Mouse (Mus musculus) T-helper 1 cell (primary cell): Measurements from ENCODE around the gene Cdca3.

Experiments
- in situ Hi-C: fragments of 300-600 bp; cut with MboI, MseI; formaldehyde crosslinking; loops from one replicate; pipeline ENCODE4 v1.15.1; 2025; ENCODE audit warnings: high pct_unique_total_duplicates

Gene Cdca3

DNA sequence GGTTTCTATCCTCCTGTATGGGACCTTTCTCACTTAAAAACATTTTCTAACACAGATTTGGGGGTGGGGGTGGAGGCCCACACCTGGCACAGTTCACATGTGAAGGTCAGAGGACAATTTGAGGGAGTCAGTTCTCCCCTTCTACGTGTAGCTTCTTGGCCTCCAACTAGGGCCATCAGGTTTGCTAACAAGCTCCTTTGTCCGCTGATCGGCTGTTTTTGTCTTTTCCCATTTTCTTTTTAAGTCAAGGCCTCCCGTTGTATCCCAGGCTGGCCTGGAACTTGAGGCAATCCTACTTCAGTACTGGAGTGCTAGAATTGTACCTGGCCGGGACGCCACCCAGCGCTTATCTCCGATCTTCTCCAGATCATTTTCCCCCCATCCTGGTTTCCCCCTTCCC is 2.3 kb downstream of the Cdca3 start:
- in situ Hi-C loops = no loop called here

DNA sequence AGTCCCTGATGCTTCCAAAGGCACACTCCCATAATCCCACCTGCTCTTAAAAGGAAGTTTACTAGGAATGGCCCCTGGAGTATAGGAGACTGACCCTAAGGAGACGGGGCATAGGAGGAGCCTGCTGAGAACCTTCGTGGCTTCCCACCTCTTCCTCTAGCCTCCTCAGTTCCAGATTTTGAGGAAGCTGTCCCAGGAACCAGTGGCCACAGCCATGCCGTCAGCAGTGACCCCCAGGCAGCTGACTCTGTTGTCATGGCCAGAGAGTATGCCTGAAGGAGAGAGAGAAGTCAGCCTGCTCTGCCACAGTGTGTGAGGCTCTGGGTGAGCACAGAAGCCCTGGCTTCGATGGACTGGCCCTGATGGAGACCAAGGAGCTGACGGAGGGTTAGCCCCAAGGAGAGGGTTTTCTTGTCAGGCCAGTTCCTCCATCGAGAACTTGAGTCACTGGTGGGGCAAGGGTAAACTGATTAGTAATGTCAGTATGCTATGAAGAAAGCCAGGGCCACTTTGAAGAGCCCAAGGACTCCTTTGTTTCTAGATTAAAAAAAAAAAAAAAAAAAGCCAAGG is 5.2 kb downstream of the Cdca3 start:
- in situ Hi-C loops = no loop called here

DNA sequence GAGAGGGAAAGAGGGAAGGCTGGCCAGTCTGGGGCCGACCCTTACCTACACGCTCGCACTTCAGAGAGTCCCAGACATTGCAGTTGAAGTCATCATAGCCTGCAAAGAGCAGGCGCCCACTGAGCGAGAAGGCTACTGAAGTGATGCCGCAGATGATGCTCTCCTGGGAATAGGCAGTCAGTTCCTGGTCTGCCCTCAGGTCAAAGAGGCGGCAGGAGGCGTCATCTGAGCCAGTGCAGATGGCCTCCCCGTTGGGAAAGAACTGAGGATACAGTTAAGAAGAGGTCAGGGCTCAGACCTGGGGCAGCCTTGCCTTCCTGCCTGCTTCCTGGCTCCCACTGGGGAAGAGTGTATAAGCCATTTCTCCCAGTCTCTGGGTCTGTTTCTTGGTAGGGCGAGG is 6.2 kb downstream of the Cdca3 start:
- in situ Hi-C loops = no loop called here

DNA sequence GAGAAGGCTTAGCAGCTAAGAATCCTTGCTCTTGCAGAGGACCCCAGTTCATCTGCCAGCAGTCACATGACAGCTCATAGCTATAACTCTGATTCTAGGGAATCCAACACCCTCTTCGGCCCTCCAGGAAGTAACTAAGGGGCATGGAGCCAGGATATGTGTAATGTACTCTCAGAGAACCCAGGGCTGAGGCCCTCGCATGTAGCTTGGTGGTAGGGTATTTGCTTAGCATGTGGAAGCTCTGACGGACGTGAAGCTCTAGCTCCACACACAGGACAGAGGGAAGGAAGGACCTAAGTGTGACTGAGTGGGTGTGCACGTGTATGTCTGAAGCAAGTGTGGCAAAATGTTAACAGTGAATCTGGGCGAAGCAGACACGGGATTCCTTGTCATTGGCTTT is 7.1 kb downstream of the Cdca3 start:
- in situ Hi-C loops = no loop called here

DNA sequence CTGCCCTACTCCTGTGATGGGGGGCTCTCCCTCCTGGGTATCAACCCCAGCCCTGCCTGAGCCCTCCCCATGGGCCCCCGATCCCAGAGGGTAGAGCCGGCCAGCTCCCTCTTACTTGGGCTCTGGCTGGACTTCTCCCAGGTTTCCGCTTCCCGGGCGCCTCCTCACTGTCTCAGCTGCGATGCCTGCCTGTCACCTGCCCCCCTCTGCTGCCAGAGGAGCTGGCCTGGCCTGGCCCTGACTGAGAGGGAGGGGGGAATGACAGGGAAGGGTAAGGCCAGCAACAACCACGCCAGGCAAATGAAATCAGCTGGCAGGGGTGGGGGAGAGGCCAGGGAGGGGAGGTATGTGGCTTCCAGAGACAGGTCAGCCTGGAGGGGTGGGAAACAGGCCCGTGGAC is 10.5 kb downstream of the Cdca3 start:
- in situ Hi-C loops = no loop called here

DNA sequence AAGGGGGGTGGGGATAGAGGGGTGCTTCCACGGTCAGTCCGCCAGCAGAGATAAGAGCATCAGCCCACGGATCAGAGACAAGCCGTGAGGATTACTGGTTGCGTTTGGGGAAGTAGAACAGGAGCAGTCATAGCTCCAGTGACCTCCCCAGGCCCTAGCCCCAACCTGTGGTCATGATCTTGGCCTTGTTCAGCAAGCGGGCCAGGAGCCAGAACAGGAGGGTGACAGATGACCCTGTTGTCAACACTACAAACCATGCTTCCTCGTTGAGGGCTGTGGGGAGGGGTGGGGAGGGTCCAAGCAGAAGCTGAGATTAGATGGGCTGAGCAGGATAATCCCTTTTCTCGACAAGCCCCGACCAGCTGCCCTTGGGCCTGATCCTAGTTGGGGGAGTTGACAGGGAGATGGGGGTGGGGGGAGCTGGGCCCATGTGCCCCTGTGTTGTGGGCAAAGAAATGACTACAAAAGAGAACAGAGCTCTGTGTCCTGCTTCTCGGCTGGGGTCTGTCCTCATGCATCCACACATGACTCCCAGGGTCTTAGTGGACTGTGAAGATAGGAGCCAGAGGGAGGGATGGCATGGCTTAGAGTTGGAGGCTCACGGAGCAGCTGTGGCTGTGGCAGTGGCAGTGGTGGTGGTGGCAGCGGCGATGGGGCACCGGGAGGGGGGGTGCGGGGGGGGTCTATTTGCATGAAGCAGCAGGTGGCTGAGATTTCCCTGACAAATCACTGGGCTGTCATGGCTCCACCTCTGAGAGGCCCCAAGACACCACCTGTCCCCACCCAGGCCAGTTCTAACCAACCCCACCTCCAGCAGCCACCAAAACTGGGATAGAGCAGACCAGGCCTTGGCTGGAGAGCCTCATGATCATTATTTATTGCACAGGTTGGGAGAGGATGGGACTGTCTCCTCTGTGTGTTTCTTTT is 11.2 kb downstream of the Cdca3 start, which contains the start of gene Gnb3:
Gene Gnb3 (minus strand): TSS at position 35 of the 927 bp plus-strand sequence.
- in situ Hi-C loops = no loop called here

DNA sequence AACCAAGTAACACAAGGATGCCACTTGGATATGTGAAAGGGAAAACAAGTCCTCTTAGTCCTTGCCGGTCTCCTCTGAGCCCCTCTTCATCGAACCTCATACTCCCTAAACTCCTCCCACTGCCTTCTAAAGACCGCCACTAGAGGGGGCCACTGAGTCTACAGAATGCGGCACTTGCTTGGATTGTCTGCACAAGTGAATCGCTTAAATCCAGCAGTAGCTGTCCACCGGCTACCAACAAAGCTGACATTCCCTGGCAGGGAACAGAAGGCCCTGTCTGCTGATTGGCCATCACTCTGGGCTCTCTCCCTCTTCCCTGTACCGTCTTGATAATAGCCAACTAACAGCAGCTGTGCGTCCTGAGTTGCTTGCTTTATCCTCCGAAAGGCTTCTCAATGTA is 18.0 kb downstream of the Cdca3 start:
- in situ Hi-C loops = no loop called here

DNA sequence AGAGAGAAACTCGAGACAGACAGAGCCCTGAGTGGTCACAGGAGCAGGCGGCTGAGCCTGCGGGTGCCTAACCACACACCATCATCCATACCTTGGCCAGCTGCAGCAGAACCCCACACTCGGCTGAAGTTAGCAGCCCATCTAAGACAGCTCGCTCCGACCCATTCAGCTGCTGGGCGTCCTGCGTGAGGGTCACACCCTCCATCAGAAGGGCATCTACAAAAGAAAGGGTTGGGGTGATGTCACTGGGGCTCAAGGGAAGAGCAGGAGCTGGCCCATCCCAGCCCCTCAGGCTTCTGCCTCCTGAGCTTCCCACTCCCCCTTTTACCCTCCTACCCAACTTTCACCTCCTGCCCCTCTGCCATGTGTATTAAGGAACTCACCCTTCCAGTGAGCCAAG is 21.2 kb downstream of the Cdca3 start:
- in situ Hi-C loops = no loop called here

DNA sequence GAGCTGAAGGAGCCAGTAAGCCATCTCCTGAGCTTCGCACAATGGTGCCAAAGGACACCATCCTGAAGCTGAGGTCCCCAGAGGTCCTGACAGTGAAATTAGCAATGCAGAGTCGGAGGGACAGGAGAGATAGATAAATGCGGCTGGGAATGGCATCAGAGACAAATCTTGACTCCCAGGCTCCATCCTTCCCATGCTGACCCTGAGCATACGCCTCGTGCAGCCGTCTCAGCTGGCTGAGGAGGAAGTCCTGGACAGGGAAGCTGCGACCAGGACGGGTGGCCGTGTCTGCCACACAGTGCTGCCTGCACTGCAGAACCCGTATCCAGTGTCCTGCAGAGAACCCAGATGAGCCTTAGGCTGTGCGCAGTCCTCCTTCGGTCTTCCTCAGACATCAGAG is 25.3 kb downstream of the Cdca3 start:
- in situ Hi-C loops = no loop called here

DNA sequence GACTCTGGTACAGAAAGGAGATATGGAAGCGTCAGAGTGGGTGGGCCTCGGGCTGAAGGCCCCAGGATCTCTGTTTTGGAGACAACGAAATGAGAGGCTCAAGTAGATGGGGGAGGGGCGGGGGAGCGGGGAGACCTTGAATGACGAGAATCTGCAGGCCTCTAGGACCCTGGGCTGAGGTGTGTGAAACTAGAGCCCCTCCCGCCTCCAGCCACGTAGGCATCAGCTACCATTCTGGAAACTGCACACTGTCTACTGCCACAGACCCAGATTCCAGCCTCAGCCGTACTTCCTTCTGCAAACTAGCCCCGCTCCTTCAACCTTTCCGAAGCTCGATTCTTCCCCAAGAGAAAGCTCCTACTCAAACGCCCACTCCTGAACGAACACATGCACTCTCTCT is 27.0 kb downstream of the Cdca3 start:
- in situ Hi-C loops = no loop called here

DNA sequence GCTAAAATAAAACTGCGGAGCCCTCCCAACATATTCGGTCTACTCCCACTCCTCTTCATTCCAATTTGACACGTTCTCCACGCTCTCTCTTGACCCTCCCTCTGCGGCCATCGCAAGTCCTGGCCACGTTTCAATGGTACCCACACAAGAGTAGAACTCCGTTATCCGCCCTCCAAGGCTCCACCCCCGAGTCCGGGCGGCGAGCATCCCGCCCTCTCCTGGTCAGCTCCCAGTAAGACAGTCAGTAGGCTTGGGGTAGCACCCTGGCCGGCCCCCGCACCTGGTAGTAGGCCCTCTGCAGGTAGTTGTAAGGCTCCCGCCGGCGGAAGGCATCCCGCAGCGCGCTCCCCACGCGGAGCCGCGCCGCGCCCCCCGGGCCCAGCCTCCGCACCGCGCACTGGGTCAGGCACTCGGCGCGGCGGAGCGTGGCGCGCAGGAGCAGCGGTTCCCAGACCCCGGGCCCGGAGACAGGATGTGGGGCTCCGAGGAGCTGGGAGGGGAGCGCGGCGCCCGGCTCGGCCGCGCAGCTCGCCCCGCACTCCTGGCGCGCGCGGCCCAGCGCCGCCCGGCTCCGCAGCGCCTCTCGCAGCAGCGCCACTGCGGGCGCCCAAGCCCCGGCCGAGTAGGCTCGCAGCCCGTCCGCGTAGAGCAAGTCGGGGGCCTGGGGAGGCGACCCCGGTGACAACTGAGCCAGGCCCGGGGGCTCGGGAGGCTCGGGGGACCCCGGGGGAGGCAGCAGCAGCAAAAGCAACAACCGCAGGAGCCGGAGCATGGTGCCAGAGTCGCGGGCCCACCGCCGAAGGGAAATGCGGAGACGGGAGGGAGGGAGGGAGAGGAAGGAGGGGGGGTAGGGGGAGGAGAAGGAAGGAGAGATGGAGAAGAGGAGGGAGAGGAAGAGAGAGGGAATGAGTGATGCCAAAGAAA is 27.8 kb downstream of the Cdca3 start, which contains the start of gene P3h3:
Gene P3h3 (minus strand): TSS at position 837 of the 924 bp plus-strand sequence.
- in situ Hi-C loops = no loop called here

DNA sequence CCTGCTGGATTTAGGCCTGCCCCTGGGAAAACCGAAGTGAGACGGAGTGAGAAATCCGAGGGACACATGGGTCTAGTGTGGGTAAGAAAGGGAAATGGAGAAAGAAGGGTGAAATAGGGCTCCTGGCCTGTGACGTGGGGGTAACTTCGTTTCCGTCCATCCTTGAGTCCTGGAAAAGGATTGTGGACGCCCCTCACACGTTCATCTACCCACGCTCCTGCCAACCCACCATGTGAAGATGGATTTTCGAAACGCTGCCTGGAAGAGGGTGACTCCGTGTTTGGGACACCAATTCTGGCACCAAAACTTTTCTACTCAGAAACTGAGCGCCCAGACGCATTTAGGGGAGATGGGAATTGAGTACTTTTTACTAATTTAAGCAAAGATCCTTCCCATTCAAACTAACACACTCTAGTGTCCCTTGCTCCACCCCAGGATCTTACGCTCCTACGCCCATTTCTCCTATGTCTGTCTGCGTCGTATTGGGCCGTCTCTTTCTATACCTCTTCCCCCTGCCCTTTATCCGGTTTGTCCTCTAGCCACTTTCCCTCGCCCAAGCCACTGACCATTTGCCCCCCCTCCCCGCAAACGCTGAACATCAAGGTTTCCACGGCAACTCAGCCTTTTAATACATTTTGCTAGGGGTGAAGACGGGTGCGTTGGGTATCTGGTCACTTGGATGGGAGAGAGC is 28.6 kb downstream of the Cdca3 start:
- in situ Hi-C loops = no loop called here

DNA sequence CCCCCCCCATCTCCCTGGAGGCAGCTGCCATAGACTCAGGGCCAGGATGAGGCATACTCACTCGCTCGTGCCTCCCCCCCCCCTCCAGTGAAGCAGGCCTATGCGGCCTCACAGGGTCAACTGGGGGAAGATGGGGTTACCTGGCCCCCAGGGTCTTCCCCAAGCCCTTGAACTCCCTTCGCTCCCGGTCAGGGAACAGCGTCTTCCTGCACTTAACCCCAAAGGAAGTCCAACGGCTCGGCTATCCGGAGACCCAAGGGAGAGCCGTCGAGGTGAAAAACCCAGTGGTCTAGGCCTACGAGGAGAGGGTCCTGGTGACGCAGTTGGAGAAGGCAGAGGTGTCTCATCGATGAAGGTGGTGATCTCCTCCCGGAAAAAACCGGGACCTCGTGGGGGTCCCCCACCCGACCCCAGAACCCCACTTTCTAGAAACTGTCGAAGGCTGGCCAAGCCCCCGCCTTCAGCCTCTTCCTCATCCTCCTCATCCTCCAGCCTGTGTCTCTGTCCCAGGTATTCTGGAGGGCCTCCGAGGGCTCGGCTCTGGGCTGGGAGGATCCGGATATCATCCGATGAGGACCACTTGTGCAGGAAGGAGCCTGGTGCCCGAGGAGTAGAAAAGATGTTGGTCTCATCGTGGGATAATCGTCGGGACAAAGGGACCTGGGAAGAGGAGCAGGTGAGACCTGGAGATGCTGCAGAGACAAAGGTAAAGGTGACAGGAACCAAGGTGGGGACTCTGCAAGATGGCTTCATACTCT is 29.4 kb downstream of the Cdca3 start:
- in situ Hi-C loops = no loop called here

DNA sequence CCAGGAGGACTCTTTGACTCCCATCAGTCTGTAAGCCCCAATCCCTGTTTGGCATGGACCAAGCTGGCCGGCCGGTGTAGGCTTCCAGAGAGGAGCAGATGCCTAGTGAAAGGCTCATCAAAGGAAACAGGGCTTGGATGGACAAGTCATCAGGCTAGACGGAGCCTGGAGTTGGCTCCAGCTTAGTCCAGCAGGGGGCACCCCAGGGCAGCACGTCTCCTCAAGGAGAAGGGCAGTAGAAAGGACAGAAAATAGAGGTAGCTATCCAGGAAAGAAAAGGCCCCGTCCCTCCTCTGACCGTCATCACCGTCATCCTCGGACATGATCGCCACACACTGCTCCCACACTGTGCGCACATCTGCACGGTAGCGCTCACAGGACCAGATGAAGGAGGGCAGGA is 30.4 kb downstream of the Cdca3 start:
- in situ Hi-C loops = loop anchor here (10.0 kb wide), 1 partner anchor 75 kb away; the partner anchor contains the start of gene Mlf2

DNA sequence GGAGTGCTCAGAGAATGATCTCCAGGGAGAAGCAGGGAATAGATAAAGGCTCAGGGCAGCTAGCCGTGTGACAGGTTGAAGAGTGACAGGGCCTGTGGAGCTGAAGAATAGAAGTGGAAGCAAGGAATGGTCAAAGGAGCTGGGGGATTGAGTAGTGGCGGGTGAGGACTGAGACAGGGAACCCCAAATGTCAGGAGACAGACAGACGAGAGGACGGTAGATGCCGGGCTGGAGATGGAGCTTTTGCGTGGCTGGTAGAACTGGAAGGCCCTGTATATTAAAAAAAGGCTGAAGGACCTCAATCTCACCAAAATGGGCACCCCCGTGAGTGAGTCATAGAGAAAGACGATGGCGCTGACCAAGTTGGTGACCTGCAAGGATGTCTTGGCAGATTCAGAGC is 31.2 kb downstream of the Cdca3 start:
- in situ Hi-C loops = loop anchor here (10.0 kb wide), 1 partner anchor 74 kb away; the partner anchor contains the start of gene Mlf2

DNA sequence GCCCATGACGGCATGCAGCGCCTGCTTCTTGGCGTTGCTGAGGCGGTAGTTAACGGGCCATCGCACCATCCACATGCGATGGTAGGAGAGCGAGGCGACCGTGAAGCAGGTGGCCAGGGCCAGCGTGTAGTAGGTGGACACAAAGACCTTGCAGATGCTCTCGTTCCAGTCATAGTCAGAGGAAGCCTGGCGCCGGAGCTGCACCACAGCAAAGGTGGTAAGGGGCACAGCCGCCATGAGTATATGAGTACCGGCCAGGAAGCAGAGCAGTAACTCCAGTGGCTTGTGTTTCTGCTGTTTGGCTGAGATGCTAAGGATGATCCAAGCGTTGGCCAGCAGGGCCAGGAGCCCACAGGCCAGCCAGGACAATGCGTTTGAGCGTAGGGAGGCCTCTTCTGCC is 31.9 kb downstream of the Cdca3 start:
- in situ Hi-C loops = loop anchor here (10.0 kb wide), 1 partner anchor 74 kb away; the partner anchor contains the start of gene Mlf2

DNA sequence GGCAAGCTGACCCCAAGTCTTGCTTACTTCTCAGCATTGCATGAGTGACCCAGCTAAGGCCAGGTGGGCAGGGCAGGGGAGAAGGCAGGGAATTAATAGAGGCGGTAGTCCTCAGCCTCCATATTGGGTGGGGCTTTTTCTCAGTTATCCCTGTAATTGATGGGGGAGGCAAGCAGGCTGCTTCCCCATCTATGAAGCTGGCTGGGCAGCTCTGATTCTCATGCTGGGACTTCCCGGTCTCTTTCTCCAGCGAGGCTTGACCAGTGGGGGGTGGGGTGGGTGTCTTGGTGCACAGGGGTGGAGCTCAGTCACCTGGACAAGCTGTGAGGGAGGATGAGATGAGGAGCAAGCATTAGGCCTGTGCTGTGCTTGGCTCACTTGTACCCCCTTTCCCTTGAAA is 32.5 kb downstream of the Cdca3 start:
- in situ Hi-C loops = loop anchor here (10.0 kb wide), 1 partner anchor 73 kb away; the partner anchor contains the start of gene Mlf2

DNA sequence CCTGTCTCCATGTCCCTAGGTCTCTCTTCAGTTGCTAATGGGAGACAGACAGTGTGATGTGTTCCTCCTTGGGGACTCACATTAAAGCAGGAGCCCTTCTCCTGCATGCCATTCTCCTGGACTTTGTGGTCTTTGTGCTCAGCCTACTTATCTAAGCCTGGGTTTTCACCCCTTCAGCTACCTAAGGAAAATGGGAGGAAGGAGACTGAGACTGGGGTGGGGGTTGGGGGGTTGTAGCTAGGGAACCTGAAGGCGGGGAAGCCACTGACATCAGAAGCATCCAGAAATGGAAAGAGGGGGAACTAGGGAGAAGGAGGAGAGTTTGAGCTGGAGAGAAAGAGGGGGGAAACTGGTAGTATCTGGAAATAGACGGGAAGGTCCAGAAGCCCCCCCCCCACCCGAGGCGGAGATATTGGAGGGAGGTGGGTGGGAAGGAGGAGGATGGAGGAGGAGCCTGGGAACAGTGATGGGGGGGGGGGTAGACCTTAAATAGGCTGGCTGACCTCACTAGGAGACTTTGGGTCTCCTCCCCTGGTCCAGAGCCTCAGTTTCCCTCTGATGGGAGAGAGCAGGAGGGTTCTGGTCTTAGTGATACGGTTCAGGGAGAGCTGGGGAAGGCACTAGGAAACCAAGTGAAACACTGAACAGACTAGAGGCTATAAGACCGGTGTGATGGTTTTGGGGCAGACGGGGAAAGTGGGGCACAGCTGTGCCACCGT is 33.2 kb downstream of the Cdca3 start:
- in situ Hi-C loops = loop anchor here (10.0 kb wide), 1 partner anchor 72 kb away; the partner anchor contains the start of gene Mlf2

DNA sequence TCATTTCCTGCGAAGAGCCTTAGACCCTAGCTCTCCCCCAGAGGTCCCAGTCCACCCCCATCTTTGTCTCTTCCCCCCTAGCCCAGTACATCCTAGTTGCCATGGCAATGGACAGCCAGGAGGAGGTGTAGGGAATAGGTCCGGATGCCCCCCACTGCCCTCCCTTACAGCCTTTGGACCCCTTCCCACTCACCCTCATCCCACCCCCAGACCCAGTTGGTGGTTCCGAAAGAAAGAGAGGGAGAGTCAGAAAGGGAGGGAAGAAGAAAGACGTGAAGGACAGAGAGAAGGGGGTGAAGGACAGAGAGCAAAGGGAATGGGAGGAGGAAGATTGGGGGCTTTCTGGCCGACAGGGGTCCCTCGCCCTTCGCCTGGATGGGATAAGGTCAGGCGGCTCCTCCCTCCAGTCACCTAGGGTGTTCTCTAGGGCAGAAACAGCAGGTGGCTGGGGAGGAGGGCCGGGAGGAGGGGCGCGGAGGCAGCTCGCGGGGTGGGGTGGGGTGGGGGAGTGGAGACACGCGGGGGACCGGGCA is 33.8 kb downstream of the Cdca3 start:
- in situ Hi-C loops = loop anchor here (10.0 kb wide), 1 partner anchor 72 kb away; the partner anchor contains the start of gene Mlf2
